Mouse (Mus musculus): ENCODE data around the gene Gna11.

Gna11 gene

DNA sequence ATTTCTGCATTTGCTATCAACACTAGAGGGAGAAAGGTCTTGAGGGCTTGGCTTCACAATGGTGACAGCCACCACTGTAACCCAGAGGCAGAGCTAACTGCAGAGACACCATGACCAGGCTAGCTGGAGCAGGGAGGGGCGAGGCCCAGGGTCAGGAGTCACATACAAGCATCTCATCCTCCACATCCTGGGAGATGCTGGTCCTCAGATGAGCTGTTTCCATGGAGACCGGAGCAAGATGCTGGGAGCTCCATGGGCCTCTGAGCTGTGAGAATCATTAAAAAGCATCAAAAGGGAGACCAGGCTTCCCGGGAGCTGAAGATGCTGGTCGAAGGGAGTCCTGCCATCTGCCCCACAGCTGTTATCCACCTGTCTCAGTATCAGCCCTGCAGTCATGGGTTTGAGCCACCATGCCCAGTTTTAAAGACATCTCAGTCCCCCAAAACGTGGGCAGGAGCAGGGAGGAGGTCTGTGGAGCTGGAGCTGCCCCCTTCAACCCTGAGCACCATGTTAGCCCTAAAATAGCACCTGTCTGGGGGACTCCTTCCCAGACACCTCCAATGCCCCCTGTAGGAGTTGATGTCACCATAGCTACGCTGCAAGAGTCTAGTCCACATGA lies 60.4 kb downstream of the Gna11 start:
- no peak for DNase-seq

DNA sequence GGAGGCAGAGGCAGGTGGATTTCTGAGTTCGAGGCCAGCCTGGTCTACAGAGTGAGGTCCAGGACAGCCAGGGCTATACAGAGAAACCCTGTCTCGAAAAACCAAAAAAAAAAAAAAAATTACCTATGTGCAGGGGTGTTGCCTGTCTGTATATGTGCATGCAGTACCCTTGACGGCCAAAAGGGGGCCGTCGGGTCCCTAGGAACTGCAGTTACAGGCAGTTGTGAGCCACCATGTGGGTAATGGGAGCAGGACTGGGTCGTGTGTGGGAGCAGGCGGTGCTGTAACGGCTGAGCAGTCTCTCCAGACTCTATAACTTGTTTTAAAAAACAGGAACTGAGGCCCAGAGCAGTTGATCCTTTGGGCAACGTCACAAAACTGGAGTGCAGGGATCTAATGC lies 61.0 kb downstream of the Gna11 start:
- DNase-seq = no peak

DNA sequence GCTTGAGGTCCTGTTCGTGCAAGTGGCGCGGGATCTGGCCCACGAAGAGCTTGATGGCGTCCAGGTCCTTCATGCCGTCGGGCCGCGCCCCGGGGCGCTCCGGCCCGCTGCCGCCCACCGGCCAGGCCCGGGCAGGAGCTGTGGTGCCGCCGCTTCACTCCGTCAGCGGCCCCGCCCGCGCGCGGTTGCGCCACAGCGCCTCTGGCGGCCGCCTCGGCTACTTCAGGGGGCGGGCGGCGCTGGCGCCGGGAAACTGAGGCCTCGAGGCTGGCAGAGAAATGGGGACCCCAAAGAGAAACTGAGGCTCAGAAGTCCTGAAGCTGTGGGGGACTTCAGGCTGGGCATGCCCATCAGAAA lies 62.5 kb downstream of the Gna11 start, which contains the start of gene Celf5:
Gene Celf5 (minus strand): TSS at position 177 of the 357 bp plus-strand sequence.
- DNase-seq = peak; percentile 39 to 52

DNA sequence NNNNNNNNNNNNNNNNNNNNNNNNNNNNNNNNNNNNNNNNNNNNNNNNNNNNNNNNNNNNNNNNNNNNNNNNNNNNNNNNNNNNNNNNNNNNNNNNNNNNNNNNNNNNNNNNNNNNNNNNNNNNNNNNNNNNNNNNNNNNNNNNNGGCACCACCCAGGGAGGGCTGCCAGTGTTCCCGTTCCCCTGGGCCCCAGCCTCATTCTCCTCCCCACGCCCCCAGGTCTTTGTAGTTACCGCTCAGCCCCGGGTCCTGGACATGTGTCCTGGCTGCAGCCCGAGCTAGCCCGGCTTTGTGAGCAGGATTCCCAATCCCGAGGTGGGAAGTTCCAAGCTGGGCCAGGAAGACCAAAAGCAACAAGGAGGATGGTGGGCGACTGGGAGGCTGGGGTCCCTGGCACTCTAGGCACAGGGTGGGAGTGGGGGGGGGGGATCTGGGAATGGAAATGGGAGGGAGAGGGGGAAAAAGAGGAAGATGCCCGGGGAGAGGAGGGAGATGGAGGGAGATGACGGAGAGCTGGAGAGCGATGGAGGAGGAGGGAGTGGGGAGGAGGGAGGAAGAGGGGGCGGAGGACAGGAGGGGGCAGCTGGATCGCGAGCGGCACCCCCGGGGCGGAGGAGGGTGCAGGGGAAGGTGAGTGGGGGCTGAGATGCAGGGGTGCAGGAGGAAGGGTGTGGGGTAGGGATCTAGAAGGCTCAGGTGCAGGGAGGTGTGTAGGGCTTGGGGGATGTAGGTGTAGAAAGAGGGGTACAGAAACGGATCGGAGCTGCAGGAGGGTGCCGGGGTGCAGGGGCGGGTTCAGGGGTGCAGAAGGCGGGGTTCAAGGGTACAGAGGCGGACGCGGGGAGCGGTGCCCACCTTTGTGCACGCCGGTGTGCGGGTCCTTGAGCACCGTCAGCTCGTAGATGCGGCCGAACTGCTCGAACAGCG lies 63.1 kb downstream of the Gna11 start:
- no peak for DNase-seq
